Mouse (Mus musculus): ENCODE results near the gene Tmem214.

- no peak for TF ChIP-seq CTCF (IDR thresholded peaks at IDR 0.05; ENCODE audit: borderline replicate concordance, insufficient read depth, low read length)
- 0 out of 2 replicates have a peak, but pooled peaks have one; percentile 35 for TF ChIP-seq POLR2A (IDR thresholded peaks at IDR 0.05; ENCODE audit: low read depth, low read length)
Measured at GRCm38 (mm10) chr5:30914101-30914635, 46.4 kb downstream of the Tmem214 start.

Data from embryonic fibroblast, embryonic 13.5 days (primary cell).